Mouse (Mus musculus): ENCODE data around the gene Tmem108.

GRCm38 (mm10) chr9:103449092-103449491 is 312.5 kb downstream of the Tmem108 start:
- TF ChIP-seq CTCF (IDR thresholded peaks at IDR 0.05; ENCODE audit: low read depth) (no peak), EP300 (IDR thresholded peaks at IDR 0.05; ENCODE audit: low read depth) (no peak)

Data from heart, postnatal 0 days (tissue).